Mouse (Mus musculus) thymus, postnatal 14 days (tissue): Measurements from ENCODE around the gene Chd2.
"Not testable (repeated sequence)": the region's sequence is repeated elsewhere in the genome, so short reads cannot be mapped to it uniquely, and the experiment has no call there.

ENCODE experiments used
- DNase-seq: peaks from one replicate; pipeline ENCODE4 v3.0.0; 2021

Chd2 gene

GRCm38 (mm10) chr7:73519060-73519796 lies 22.4 kb downstream of the Chd2 start:
- no peak for DNase-seq

DNA sequence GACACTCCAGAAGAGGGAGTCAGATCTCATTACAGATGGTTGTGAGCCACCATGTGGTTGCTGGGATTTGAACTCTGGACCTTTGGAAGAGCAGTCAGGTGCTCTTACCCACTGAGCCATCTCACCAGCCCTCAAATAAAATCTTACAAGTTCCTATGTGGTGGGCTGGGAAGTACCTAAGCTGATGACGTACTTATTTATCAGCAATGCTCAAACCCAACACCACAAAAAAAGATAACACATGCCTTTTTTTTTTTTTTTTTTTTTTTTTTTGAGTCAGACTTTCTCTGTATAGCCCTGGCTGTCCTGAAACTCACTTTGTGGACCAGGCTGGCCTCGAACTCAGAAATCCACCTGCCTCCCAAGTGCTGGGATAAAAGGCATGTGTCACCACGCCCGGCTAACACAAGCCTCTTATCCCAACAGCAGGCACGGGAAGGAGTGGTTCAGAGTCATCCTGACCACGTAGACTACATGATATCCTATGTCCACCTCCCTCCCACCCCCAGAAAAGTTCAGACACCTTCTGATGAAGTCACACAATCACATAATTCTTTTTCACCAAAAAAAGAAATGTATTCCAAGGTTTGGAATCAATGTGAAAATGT lies 23.2 kb downstream of the Chd2 start:
- DNase-seq, result not testable (repeated sequence)

DNA sequence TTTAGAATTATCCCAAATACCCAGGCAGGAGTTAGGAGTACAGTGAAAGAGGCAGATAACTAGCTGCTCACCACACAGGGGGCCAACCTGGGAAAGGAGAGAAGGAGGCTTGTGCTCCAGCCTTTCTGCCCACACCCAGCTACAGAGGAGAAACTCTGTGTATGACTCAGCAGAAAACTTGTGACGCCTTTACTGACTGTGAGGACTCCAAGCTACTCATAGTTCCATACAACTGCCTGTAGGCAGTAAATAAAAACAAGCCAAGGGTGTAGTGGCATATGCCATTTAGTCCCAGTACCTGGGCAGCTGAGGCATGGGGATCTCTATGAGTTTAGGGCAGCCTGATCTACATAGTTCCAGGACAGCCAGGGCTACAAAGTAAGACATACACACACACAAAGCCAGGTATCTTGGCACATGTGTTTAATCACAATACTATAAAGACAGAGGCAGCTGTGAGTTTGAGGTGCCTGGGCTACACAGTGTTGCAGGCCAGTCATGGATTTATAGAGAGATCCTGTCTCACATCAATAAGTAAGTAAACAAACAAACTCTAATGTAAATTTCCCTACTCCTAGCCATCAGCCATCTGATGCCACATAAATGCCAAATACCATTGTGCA lies 24.1 kb downstream of the Chd2 start:
- DNase-seq, result no peak

DNA sequence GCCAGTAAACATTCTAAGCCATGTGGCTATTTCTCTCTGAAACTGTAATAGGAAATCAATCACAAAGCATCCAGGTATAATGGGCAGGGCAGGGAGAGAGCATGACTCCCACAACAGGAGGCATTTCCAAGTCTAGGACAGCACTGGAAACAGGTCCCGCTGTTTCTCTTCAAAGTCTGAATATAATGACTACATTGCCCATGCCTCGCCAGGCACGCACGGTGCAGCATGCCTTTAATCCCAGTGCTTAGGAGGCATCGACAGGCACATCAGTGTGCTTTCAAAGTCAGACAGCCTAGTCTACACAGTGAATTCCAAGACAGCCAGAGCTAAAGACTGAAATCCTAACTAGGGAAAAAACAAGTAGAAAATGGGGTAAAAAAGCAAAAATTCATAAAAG lies 24.8 kb downstream of the Chd2 start:
- no peak for DNase-seq

- DNase-seq, result no peak
Observed at GRCm38 (mm10) chr7:73514560-73514959, 27.1 kb downstream of the Chd2 start.

GRCm38 (mm10) chr7:73512422-73512821 lies 29.2 kb downstream of the Chd2 start:
- no peak for DNase-seq

GRCm38 (mm10) chr7:73508688-73509087 lies 32.9 kb downstream of the Chd2 start:
- DNase-seq, result no peak

DNA sequence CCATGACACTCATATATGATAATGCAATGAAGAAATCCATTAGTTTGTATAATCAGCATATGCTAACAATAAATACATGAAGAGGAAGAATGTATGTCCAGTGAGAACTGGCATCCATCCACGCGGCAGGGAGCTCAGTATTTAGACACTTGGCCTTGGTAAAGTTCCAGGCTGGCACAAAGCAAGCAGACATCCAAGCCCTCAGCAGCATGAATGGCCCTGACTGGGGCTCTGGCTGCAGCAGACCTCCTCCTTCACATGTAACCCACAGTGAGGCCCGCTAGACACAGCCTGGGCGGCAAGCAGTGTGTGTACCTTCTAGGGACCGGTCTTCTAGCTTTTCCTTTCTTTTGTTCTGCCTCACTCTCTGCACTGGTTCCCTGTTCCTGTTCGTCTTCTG lies 34.1 kb downstream of the Chd2 start:
- DNase-seq, result no peak

GRCm38 (mm10) chr7:73506852-73507251 lies 34.8 kb downstream of the Chd2 start:
- no peak for DNase-seq

GRCm38 (mm10) chr7:73505266-73505665 lies 36.4 kb downstream of the Chd2 start:
- no peak for DNase-seq

- no peak for DNase-seq
Observed at GRCm38 (mm10) chr7:73498200-73498599, 43.4 kb downstream of the Chd2 start.

GRCm38 (mm10) chr7:73489261-73489660 lies 52.4 kb downstream of the Chd2 start:
- DNase-seq, result no peak

DNA sequence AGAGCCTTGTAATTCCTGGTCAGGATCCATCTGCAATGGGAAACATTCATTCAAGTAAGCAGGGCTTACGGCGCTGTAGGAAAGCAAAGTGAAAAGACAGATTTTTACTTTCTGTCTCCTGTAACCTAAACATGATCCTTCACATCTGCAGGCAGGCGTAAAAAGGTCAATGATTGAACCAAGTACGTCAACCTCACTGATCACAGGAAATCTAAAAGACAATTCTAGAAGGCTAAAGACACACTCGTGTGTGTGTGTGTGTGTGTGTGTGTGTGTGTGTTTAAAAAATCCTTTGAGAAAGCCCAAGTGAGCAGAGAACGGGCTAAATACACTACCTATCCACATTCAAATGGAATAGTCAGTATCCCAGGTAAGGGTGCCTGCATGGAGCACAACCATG lies 60.5 kb downstream of the Chd2 start:
- no peak for DNase-seq

GRCm38 (mm10) chr7:73479506-73479905 lies 62.1 kb downstream of the Chd2 start:
- peak; percentile 32 for DNase-seq

GRCm38 (mm10) chr7:73478157-73479058 lies 63.2 kb downstream of the Chd2 start:
- no peak for DNase-seq

DNA sequence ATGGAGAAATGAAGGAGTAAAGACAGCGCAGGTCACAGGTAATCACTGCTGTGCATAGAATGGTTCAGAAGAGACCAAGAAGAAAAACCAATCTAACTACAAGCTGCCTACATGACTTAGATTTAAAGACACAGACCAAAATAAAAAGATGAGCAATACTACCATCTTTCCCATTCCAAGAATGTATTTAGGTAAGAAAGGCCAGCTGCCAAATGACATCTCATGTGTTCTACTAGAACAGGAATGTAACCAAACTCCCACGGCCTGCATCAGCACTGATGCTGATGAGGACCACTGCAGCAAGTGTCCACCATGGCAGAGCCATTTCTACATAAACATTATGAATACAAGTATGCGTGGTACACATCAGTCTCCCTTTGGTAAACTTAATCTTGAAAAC lies 73.9 kb downstream of the Chd2 start:
- no peak for DNase-seq

GRCm38 (mm10) chr7:73463546-73463945 lies 78.1 kb downstream of the Chd2 start:
- DNase-seq, result no peak

DNA sequence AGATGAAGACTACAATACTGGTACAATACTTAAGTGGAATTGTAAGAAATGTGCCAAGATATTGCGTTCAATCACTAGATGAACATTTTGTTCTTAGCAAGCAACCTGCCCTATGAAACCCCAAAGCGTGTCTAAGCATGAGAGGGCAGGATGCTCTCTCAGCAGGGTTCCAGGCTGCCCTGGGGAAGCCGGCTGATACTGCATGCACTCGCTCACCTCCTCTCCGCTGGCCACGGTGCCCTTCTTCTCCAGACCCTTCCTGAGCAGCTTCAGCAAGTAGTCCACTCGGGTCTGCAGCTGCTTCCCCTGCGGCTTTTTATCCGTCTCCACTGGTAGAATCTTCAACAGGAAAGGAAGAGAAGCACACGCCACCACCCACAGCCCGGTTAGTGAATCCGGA lies 87.5 kb downstream of the Chd2 start:
- DNase-seq, result no peak

DNA sequence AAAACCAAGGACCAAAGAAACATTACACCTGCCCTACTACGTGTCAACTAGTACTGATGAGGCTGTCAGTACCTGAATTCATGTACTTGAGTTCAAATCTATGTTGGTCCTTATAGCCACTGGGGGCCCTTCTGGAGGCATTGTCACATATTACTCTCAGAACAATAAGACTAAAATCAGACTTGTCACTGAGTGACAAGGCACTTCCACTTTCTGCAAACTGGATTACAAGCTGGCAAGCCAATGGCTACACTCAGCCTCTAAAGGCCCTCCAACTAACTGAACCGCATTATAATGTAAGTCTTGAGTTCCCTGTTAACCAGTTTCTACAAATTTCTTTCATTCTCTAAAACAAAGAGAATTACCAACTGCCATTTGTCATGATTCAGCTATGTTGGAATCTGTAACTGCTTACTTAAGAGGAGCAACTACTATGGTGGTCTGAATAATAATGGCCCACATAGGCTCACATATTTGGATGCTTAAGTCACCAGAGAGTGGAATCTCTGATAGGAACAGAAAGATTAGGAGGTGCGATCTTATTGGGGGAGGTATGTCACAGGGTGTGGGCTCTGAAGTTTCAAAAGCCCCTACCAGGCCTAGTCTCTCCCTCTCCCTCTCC lies 89.3 kb downstream of the Chd2 start:
- no peak for DNase-seq

DNA sequence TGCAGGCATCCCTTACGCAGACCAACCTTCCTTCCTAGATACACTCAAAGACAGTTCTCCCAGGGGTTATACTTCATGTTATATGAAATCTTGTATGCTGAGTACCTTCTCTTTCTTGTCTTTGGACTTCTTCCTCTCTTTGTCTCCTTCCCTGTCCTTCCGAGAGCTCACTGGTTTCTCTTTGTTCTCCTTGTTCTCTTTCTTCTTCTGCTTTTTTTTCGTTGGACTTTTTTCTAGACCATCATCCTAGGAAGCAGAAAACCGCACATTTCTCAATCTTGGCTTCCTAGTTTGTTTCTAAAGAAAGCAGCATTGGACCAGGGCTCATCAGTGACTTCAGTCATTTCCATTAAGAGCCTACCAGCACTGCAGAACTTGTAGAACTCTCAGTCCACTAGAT lies 90.0 kb downstream of the Chd2 start:
- DNase-seq, result no peak

DNA sequence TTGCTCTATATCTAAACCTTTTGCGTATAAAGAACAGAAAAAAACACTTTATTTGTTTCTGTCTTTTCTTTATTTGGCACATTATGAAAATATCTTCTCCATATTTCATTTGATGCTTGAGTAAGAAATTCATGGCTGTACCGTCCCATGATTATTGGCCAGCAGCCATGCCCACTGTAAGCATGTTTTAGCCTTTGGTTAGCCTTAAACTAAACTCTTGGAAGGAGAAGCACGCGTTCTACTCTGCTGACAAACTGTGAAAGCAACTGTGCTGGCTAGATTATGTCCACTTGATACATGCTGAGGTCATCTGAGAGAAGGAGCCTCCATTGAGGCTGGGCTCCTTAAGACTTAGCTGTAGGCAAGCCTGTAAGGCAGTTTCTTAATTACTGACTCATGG lies 99.4 kb downstream of the Chd2 start:
- DNase-seq, result no peak

DNA sequence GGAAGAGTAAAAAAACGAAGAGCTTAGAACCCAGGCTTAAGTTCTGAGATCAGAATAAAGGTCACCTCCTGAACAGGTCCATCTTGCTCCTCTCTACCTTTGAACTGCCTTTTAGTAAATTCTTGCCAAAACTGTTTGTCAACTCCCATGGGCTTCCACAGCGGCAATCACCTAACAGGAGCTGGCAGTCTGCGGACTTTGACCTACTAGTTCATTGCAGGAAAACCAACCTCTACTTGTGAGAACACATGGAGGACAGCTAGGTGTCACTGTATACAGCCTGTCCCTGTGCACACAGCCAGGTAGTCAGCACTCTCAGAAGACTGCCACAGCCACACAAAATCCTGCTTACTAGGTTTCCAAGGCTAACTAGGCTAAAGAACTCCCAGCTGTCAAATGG lies 99.8 kb downstream of the Chd2 start:
- DNase-seq, result no peak

GRCm38 (mm10) chr7:73435685-73436084 lies 105.9 kb downstream of the Chd2 start:
- peak; percentile 61 for DNase-seq
